Mouse (Mus musculus) midbrain, embryonic 15.5 days (tissue): Measurements from ENCODE around the gene Mtfmt. TPM values are rescaled to one million over a fixed set of nuclear protein-coding genes. Genes with fewer than 3 reads are reported as not detected.

Experiments used
- ATAC-seq: fragments of 200-750 bp; cut with Nextera tagmentation; replicated peaks from 2 replicates; pipeline ENCODE4 v1.8.0; 2017; ENCODE audit warnings: moderate TSS enrichment
- H3K27ac ChIP-seq: fragments of 300-500 bp; sonication (generic); 2 replicates; pipeline ENCODE4 v1.5.1; 2015; ENCODE audit warnings: mild to moderate bottlenecking, inconsistent platforms
- H3K27me3 ChIP-seq: fragments of 300-500 bp; sonication (generic); replicated peaks from 2 replicates; pipeline ENCODE4 v1.6.1; 2015; ENCODE audit warnings: inconsistent platforms
- H3K36me3 ChIP-seq: fragments of 300-500 bp; sonication (generic); replicated peaks from 2 replicates; pipeline ENCODE4 v1.6.1; 2015; ENCODE audit warnings: inconsistent platforms
- H3K4me1 ChIP-seq: fragments of 300-500 bp; sonication (generic); 2 replicates; pipeline ENCODE4 v1.6.1; 2015; ENCODE audit warnings: inconsistent platforms
- H3K4me2 ChIP-seq: fragments of 300-500 bp; sonication (generic); 2 replicates; pipeline ENCODE4 v1.6.1; 2015; ENCODE audit warnings: inconsistent platforms, mild to moderate bottlenecking, moderate library complexity
- H3K4me3 ChIP-seq: fragments of 300-500 bp; sonication (generic); 2 replicates; pipeline ENCODE4 v1.5.1; 2015; ENCODE audit warnings: mild to moderate bottlenecking, inconsistent platforms
- H3K9ac ChIP-seq: fragments of 300-500 bp; sonication (generic); 2 replicates; pipeline ENCODE4 v1.6.1; 2015; ENCODE audit warnings: mild to moderate bottlenecking, inconsistent platforms
- H3K9me3 ChIP-seq: fragments of 300-500 bp; sonication (generic); 2 replicates; pipeline ENCODE4 v1.6.1; 2016; ENCODE audit warnings: inconsistent platforms
- WGBS: fragments of 180-500 bp; shearing (Covaris S2); methylation state at CpG from one replicate; pipeline ENCODE4 v1.1.7; 2015; ENCODE audit warnings: mixed read lengths; 5-methylcytosine and 5-hydroxymethylcytosine counted together
- polyA plus RNA-seq: library from polyadenylated mRNA; unstranded; fragments of >200 nt; fragmentation: Nextera tagmentation; extraction: Ambion mirVana; gene quantifications from 2 replicates; pipeline ENCODE4 v1.2.1, GENCODE M21; 2015

Mtfmt gene
- polyA plus RNA-seq, 1 experiment from 2014 or later, result 24.7 TPM

- Histone ChIP-seq H3K4me1 (no peaks in the 10 kb centered on the region), H3K4me2 (no peak overlapping the region), H3K4me3 (no peak overlapping the region), H3K9ac (no peak overlapping the region), H3K36me3 (no peaks in the 10 kb centered on the region), H3K9me3 (no peaks in the 10 kb centered on the region), H3K27ac (no peak overlapping the region), H3K27me3 (no peaks in the 10 kb centered on the region)
- ATAC-seq, result no peak
- 82% methylated on average over 5 of the region's 5 CpGs for WGBS
Measured at GRCm38 (mm10) chr9:65407327-65407726, 28.3 kb upstream of the Mtfmt start.

DNA sequence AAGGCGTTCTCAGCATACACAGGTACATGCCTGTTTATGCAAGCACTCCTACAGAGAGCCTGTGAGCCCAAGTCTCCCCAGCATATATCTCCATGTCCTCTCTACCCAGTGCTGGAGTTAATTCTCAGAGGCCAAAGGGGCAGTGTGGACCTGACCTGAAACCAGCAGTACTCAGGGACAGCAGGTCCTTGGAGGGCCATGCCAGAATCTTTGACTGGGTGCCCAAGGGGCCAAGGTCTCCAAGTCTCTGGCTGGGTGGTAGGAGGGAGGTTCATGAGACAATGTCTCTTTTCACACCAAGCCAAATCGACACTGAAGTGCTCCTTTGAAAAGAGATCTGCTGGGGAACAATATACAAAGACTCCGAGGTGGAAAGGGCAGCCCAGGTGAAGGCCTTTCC, 27.7 kb upstream of the Mtfmt start:
- 82% methylated on average over 3 of the region's 3 CpGs for WGBS
- Histone ChIP-seq H3K9me3 (no peaks in the 10 kb centered on the region), H3K4me1 (no peaks in the 10 kb centered on the region), H3K4me2 (no peak overlapping the region), H3K36me3 (no peaks in the 10 kb centered on the region), H3K4me3 (no peak overlapping the region), H3K27me3 (no peaks in the 10 kb centered on the region), H3K9ac (no peak overlapping the region), H3K27ac (no peak overlapping the region)
- no peak for ATAC-seq

DNA sequence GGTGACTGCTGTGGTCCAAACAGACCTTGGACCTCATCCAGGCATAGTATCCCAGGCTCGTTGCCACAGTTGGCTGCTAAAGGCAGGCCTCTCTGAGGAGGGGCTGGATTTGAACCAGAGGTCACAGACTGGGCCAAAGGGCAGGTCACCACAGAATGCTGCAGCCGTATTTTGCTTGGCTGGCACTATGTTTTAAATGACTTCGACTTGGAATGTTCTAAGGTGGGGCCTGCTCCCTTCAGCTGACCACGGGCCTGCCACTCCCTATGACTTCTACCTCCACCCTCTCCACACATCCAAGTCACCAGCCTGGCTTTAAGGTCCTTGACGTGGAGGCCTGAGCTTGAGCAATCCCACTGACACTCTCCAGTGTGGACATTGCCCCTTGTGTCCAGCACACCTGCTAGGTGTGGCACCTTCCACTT, 26.7 kb upstream of the Mtfmt start:
- Histone ChIP-seq H3K27ac (no peak overlapping the region), H3K27me3 (no peaks in the 10 kb centered on the region), H3K4me1 (no peaks in the 10 kb centered on the region), H3K4me3 (no peak overlapping the region), H3K36me3 (no peaks in the 10 kb centered on the region), H3K9me3 (no peaks in the 10 kb centered on the region), H3K4me2 (no peak overlapping the region), H3K9ac (no peak overlapping the region)
- ATAC-seq, result no peak
- WGBS, result 72% methylated on average over 5 of the region's 5 CpGs

DNA sequence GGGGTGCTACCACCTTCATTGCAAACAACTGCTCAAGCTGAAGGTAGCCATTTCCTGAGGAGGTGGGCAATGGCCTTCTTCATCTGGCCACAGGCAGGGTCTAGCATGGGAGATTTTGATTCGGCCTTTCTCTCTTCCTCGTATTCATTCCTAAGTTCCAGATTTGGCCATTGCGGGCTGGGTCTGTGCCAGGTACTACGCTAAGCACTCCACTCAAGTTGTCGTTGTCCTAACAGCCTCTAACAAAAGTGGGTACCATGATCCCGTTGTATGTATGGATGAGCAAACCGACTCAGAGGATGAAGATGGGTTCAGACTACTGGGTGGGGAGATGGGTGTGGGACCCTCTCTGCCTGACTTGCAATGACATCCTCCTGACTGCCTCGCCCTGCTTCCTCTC, 25.2 kb upstream of the Mtfmt start:
- 85% methylated on average over 8 of the region's 8 CpGs for WGBS
- Histone ChIP-seq H3K4me3 (no peak overlapping the region), H3K27me3 (no peaks in the 10 kb centered on the region), H3K27ac (no peak overlapping the region), H3K9ac (no peak overlapping the region), H3K4me2 (no peak overlapping the region), H3K36me3 (no peaks in the 10 kb centered on the region), H3K4me1 (no peaks in the 10 kb centered on the region), H3K9me3 (no peaks in the 10 kb centered on the region)
- no peak for ATAC-seq

DNA sequence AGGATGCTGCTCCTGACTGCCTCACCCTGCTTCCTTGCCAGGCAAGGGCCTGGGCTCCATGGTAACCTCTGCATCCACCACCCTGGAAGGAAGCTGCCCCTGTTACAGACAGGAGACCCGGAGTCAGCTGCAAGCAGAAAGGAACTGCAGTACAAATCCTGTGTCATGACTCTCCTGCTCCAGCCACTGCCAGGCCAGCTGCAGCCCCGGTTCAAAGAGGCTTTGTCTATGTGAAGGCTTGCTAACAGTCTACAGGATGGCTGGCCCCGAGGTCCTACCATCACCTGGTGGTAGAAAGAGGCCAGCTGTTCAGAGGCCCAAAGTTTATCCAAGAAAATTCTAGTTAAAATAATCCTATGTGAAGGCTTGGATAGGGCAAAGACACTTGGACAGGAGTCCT, 24.3 kb upstream of the Mtfmt start:
- H3K9me3 ChIP-seq, result no peaks in the 10 kb centered on the region
- H3K4me2 ChIP-seq, result no peak overlapping the region
- WGBS, result 86% methylated on average over 3 of the region's 3 CpGs
- no peaks in the 10 kb centered on the region for H3K36me3 ChIP-seq
- H3K4me1 ChIP-seq, result no peaks in the 10 kb centered on the region
- ATAC-seq, result no peak
- H3K9ac ChIP-seq, result no peak overlapping the region
- H3K27ac ChIP-seq, result no peak overlapping the region
- H3K27me3 ChIP-seq, result no peaks in the 10 kb centered on the region
- no peak overlapping the region for H3K4me3 ChIP-seq

GRCm38 (mm10) chr9:65417738-65418137, 17.8 kb upstream of the Mtfmt start:
- no peaks in the 10 kb centered on the region for H3K4me1 ChIP-seq
- no peak overlapping the region for H3K27ac ChIP-seq
- H3K9ac ChIP-seq, result no peak overlapping the region
- no peaks in the 10 kb centered on the region for H3K9me3 ChIP-seq
- no peak overlapping the region for H3K4me3 ChIP-seq
- H3K27me3 ChIP-seq, result no peaks in the 10 kb centered on the region
- no peak overlapping the region for H3K4me2 ChIP-seq
- WGBS, result 57% methylated on average over 3 of the region's 3 CpGs
- H3K36me3 ChIP-seq, result no peaks in the 10 kb centered on the region
- ATAC-seq, result no peak

- no peaks in the 10 kb centered on the region for H3K9me3 ChIP-seq
- no peaks in the 10 kb centered on the region for H3K4me1 ChIP-seq
- H3K4me3 ChIP-seq, result no peak overlapping the region
- H3K27me3 ChIP-seq, result no peaks in the 10 kb centered on the region
- H3K4me2 ChIP-seq, result no peak overlapping the region
- no peak overlapping the region for H3K27ac ChIP-seq
- H3K36me3 ChIP-seq, result no peaks in the 10 kb centered on the region
- WGBS, result 73% methylated on average over 3 of the region's 3 CpGs
- H3K9ac ChIP-seq, result no peak overlapping the region
- no peak for ATAC-seq
Measured at GRCm38 (mm10) chr9:65419633-65420032, 15.9 kb upstream of the Mtfmt start.

- Histone ChIP-seq H3K4me2 (no peak within 1 kb of the TSS), H3K27me3 (no peaks in the 10 kb centered on the region), H3K4me3 (no peak within 1 kb of the TSS), H3K9ac (no peak within 1 kb of the TSS), H3K27ac (no peak within 1 kb of the TSS), H3K9me3 (no peaks in the 10 kb centered on the region), H3K36me3 (no peaks in the 10 kb centered on the region), H3K4me1 (no peaks in the 10 kb centered on the region)
- WGBS, result 82% methylated on average over 11 of the region's 11 CpGs
- ATAC-seq, result no peak
Measured at GRCm38 (mm10) chr9:65422760-65423501, 12.7 kb upstream of the Mtfmt start, which contains the start of gene Slc51b. Gene Slc51b (minus strand): TSS chr9:65422955.

GRCm38 (mm10) chr9:65424393-65424792, 11.2 kb upstream of the Mtfmt start:
- no peak for ATAC-seq
- no peak overlapping the region for H3K4me3 ChIP-seq
- WGBS, result 57% methylated on average over 3 of the region's 3 CpGs

GRCm38 (mm10) chr9:65427511-65427910, 8.1 kb upstream of the Mtfmt start:
- ATAC-seq, result no peak

More at GRCm38 (mm10) chr9:65424393-65424792, 11.2 kb upstream of the Mtfmt start:
- H3K4me2 ChIP-seq, result no peak overlapping the region
- no peak overlapping the region for H3K9ac ChIP-seq
- H3K4me1 ChIP-seq, result no peaks in the 10 kb centered on the region
- no peak overlapping the region for H3K27ac ChIP-seq
- no peaks in the 10 kb centered on the region for H3K36me3 ChIP-seq
- no peaks in the 10 kb centered on the region for H3K27me3 ChIP-seq
- no peaks in the 10 kb centered on the region for H3K9me3 ChIP-seq

GRCm38 (mm10) chr9:65428003-65428402, 7.6 kb upstream of the Mtfmt start:
- Histone ChIP-seq H3K4me3 (no peak overlapping the region), H3K27ac (no peak overlapping the region), H3K9me3 (no peaks in the 10 kb centered on the region), H3K27me3 (no peaks in the 10 kb centered on the region), H3K4me2 (no peak overlapping the region), H3K36me3 (no peaks in the 10 kb centered on the region), H3K9ac (no peak overlapping the region), H3K4me1 (no peaks in the 10 kb centered on the region)
- ATAC-seq, result no peak
- WGBS, result 82% methylated on average over 5 of the region's 5 CpGs

More at GRCm38 (mm10) chr9:65427511-65427910, 8.1 kb upstream of the Mtfmt start:
- WGBS, result 76% methylated on average over 2 of the region's 2 CpGs
- Histone ChIP-seq H3K36me3 (no peaks in the 10 kb centered on the region), H3K9ac (no peak overlapping the region), H3K27ac (no peak overlapping the region), H3K4me3 (no peak overlapping the region), H3K9me3 (no peaks in the 10 kb centered on the region), H3K4me2 (no peak overlapping the region), H3K4me1 (no peaks in the 10 kb centered on the region), H3K27me3 (no peaks in the 10 kb centered on the region)

DNA sequence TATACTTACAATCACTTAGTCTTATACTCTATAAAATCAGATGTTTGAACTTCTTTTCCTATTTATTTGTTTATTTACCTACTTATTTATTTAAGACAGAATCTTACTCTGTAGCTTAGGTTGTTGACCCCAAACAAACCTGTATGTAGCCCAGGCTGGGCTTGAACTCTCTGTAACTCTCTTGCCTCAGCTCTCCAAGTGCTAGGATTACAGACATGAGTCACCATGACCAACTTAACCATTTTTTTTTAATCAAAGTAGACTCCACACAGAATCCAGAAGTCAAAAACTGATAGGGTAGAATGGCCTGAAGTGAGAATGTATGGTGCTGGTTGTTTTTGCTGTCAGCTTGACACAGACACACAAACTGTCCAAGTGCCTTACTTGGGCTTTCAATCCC, 5.2 kb upstream of the Mtfmt start:
- H3K36me3 ChIP-seq, result no peaks in the 10 kb centered on the region
- ATAC-seq, result no peak
- H3K27ac ChIP-seq, result no peak overlapping the region
- no peaks in the 10 kb centered on the region for H3K27me3 ChIP-seq
- H3K4me2 ChIP-seq, result no peak overlapping the region
- no peaks in the 10 kb centered on the region for H3K4me1 ChIP-seq
- H3K9ac ChIP-seq, result no peak overlapping the region
- H3K4me3 ChIP-seq, result no peak overlapping the region
- no peaks in the 10 kb centered on the region for H3K9me3 ChIP-seq

GRCm38 (mm10) chr9:65430921-65431320, 4.7 kb upstream of the Mtfmt start:
- no peaks in the 10 kb centered on the region for H3K4me1 ChIP-seq
- no peaks in the 10 kb centered on the region for H3K36me3 ChIP-seq
- no peak for ATAC-seq
- H3K9me3 ChIP-seq, result no peaks in the 10 kb centered on the region
- H3K27me3 ChIP-seq, result no peaks in the 10 kb centered on the region
- H3K9ac ChIP-seq, result no peak overlapping the region
- no peak overlapping the region for H3K27ac ChIP-seq
- 94% methylated on average over 5 of the region's 5 CpGs for WGBS
- H3K4me3 ChIP-seq, result no peak overlapping the region
- no peak overlapping the region for H3K4me2 ChIP-seq
